Mouse (Mus musculus) intestine, embryonic 16.5 days (tissue): ENCODE measurements around the gene Magi2. TPM values are rescaled to one million over a fixed set of nuclear protein-coding genes. Genes with fewer than 3 reads are reported as not detected.
"Not testable (repeated sequence)": the region's sequence is repeated elsewhere in the genome, so short reads cannot be mapped to it uniquely, and the experiment has no call there.

Experiments used
- ATAC-seq: fragments of 200-750 bp; cut with Nextera tagmentation; 2 replicates; pipeline ENCODE4 v1.8.0; 2017; ENCODE audit warnings: moderate TSS enrichment, moderate library complexity
- H3K27ac ChIP-seq: fragments of 300-500 bp; sonication (generic); 2 replicates; pipeline ENCODE4 v1.5.1; 2014; ENCODE audit warnings: mild to moderate bottlenecking, low read length
- H3K27me3 ChIP-seq: fragments of 300-500 bp; sonication (generic); replicated peaks from 2 replicates; pipeline ENCODE4 v1.6.1; 2014; ENCODE audit warnings: low read length, control low read depth, mixed read lengths; ENCODE audit not compliant: control insufficient read depth, insufficient read depth
- H3K36me3 ChIP-seq: fragments of 300-500 bp; sonication (generic); 2 replicates; pipeline ENCODE4 v1.6.1; 2014; ENCODE audit warnings: low read length, control low read depth; ENCODE audit not compliant: control insufficient read depth, insufficient read depth
- H3K4me1 ChIP-seq: fragments of 300-500 bp; sonication (generic); 2 replicates; pipeline ENCODE4 v1.6.1; 2014; ENCODE audit warnings: low read length, control low read depth, mixed read lengths; ENCODE audit not compliant: control insufficient read depth, insufficient read depth
- H3K4me2 ChIP-seq: fragments of 300-500 bp; sonication (generic); 2 replicates; pipeline ENCODE4 v1.6.1; 2014; ENCODE audit warnings: low read depth, low read length, control low read depth
- H3K4me3 ChIP-seq: fragments of 300-500 bp; sonication (generic); 2 replicates; pipeline ENCODE4 v1.5.1; 2014; ENCODE audit warnings: mild to moderate bottlenecking, low read length
- H3K9ac ChIP-seq: fragments of 300-500 bp; sonication (generic); 2 replicates; pipeline ENCODE4 v1.6.1; 2014; ENCODE audit warnings: low read depth, low read length
- H3K9me3 ChIP-seq: fragments of 300-500 bp; sonication (generic); 2 replicates; pipeline ENCODE4 v1.6.1; 2016; ENCODE audit warnings: low read length, control low read depth; ENCODE audit not compliant: control insufficient read depth
- WGBS: fragments of 180-500 bp; shearing (Covaris S2); extraction: QIAGEN DNeasy Blood & Tissue Kit; methylation state at CpG from one replicate; pipeline ENCODE4 v1.1.7; 2014; 5-methylcytosine and 5-hydroxymethylcytosine counted together
- polyA plus RNA-seq: library from polyadenylated mRNA; unstranded; fragments of >200 nt; fragmentation: Nextera tagmentation; extraction: Ambion mirVana; gene quantifications from 2 replicates; pipeline ENCODE4 v1.2.1, GENCODE M21; 2015

The Magi2 gene
- polyA plus RNA-seq, 1 experiment from 2014 or later: 3.0 TPM

DNA sequence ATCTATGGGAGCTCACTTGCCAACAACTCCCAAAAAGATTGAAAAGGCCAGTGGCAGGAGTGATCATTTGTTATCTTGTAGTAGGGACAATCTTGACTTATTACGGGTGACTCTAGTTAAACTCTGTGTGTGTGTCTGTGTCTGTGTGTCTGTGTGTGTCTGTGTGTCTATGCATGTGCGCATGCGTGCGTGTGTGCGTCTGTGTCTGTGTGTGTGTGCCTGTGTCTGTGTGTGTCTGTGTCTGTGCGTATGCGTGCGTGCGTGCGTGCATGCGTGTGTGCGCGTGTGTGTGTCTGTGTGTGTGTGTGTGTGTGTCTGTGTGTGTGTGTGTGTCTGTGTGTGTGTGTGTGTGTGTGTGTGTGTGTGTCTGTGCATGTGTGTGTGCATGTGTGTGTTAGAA, 1295.2 kb downstream of the Magi2 start:
- H3K36me3 ChIP-seq: no peaks in the 10 kb centered on the region
- H3K9ac ChIP-seq: no peak overlapping the region
- H3K9me3 ChIP-seq: no peaks in the 10 kb centered on the region
- H3K4me3 ChIP-seq: no peak overlapping the region
- ATAC-seq: no peak
- WGBS: 96% methylated on average over 13 of the region's 13 CpGs
- H3K4me1 ChIP-seq: no peaks in the 10 kb centered on the region
- H3K27ac ChIP-seq: no peak overlapping the region
- no peak overlapping the region for H3K4me2 ChIP-seq
- H3K27me3 ChIP-seq: no peaks in the 10 kb centered on the region

DNA sequence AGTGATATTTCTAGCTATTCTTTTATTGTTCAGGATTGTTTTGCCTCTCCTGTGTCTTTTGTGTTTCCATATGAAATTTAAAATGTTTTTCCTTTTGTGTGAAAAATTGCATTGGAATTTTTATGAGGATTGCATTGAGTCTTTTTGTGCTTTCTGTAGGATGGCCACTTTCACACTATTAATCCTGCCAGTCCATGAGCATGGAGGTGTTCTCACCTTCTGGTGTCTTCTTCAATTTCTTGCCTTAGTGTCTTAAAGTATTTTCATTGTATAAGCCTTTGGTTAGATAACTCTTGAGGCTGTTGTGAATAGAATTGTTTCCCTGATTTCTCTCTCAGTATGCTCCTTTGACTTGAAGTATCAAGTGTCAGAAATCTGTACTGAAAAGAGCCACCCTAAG, 1296.9 kb downstream of the Magi2 start:
- H3K9ac ChIP-seq: no peak overlapping the region
- H3K9me3 ChIP-seq: no peaks in the 10 kb centered on the region
- H3K27ac ChIP-seq: no peak overlapping the region
- no peaks in the 10 kb centered on the region for H3K27me3 ChIP-seq
- no peaks in the 10 kb centered on the region for H3K36me3 ChIP-seq
- H3K4me2 ChIP-seq: no peak overlapping the region
- no peak for ATAC-seq
- H3K4me1 ChIP-seq: no peaks in the 10 kb centered on the region
- H3K4me3 ChIP-seq: no peak overlapping the region

DNA sequence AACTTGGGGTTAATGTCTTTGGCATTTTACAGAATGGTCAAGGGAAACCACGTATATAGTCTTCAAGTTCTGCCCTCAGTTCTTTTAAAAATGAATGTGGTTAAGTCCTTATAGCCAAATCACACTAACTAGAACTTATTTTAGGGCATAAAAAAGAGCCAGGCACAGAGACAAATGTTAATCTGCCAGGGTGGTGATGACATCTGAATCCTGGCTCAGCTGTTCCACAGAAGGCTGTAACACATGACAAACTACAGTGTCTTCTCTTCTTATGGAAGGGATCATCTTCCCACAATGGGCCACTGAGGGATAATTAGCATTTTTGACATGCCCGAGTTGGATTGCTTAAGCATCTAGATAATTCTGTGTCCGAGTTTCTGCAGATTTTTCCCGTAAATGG, 1299.8 kb downstream of the Magi2 start:
- ATAC-seq, H3K27ac ChIP-seq, H3K4me2 ChIP-seq, H3K27me3 ChIP-seq, H3K9ac ChIP-seq, H3K4me1 ChIP-seq, H3K36me3 ChIP-seq, H3K4me3 ChIP-seq, H3K9me3 ChIP-seq: not testable (repeated sequence)
- WGBS: 68% methylated on average over 1 of the region's 4 CpGs

DNA sequence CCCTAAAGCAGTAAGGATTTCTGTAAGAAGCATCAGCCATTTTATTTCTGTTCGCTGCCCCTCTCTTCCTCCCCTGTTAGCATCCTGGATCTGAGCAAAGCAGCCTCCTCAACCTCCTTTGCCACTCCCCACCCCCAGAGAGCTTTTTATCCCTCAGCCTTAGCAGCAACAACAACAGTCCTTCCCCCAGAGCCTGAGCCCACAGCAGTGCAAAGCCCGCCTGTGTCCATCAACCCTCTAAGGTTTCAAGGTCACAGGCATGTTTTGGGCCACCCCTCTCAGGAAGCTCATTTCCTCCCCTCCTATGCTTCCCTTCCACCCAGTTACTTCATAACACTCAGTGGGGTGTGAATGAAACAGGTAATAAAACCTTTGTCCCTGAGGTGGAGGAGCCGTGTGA, 1309.7 kb downstream of the Magi2 start:
- no peak for ATAC-seq
- no peak overlapping the region for H3K27ac ChIP-seq
- no peaks in the 10 kb centered on the region for H3K4me1 ChIP-seq
- no peaks in the 10 kb centered on the region for H3K9me3 ChIP-seq
- H3K36me3 ChIP-seq: no peaks in the 10 kb centered on the region
- WGBS: 58% methylated on average over 3 of the region's 3 CpGs
- H3K4me2 ChIP-seq: no peak overlapping the region
- no peak overlapping the region for H3K9ac ChIP-seq
- H3K4me3 ChIP-seq: no peak overlapping the region
- no peaks in the 10 kb centered on the region for H3K27me3 ChIP-seq

DNA sequence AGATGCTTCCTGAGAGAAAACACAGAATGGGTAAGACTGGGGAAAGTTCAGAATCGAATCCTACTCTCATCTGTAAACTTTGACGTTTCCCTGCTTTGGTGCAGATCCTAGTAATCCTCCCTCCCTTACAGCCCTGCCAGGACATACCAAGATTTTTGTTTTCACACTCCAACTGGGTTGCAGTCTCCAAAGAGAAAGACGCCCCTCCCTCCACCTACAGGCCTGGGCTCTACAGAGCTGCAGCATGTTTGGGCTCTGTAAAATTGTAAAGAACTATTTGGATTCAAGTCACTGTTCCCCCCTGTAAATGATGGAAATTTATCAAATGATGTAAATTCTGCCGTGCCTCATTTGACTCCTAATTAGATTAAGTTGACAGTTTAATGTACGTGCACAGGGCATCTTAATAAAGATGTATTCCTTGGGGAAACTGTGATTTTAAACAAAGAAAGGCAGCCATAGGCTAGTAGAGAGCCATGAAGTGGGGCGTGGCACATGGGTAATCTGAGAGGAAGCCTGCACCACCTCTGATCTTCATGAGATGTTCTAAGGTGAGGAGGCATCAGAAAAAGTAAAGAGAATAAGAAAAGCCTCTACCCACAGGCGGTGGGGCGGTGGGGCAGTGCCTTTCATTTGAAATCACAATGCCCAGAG, 1310.7 kb downstream of the Magi2 start:
- Histone ChIP-seq H3K4me2 (no peak overlapping the region), H3K9ac (no peak overlapping the region), H3K27ac (no peak overlapping the region), H3K36me3 (no peaks in the 10 kb centered on the region), H3K27me3 (no peaks in the 10 kb centered on the region), H3K4me3 (no peak overlapping the region), H3K9me3 (no peaks in the 10 kb centered on the region), H3K4me1 (no peaks in the 10 kb centered on the region)
- ATAC-seq: no peak
- 62% methylated on average over 8 of the region's 8 CpGs for WGBS

DNA sequence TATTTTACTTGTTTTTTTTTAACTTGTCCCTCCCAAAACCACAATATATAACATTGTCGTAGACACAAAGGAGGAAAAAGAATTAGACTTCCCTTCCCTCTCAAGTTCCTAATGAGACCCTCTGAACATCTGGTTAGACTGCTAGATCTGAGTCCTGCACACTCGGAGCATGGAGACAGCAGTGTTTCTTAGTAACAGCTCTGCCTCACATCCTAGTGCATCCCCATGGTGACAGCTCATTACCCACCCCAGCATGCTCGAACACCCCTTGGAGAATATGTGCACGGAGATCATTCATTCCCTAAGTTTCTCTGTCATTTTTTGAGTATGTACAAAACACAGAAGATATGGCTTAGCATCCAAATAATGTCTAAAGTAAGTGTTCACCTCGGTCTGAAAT, 1317.5 kb downstream of the Magi2 start:
- Histone ChIP-seq H3K4me1 (no peaks in the 10 kb centered on the region), H3K4me2 (no peak overlapping the region), H3K36me3 (no peaks in the 10 kb centered on the region), H3K4me3 (no peak overlapping the region), H3K27me3 (no peaks in the 10 kb centered on the region), H3K9me3 (no peaks in the 10 kb centered on the region), H3K9ac (no peak overlapping the region), H3K27ac (no peak overlapping the region)
- no peak for ATAC-seq
- 62% methylated on average over 5 of the region's 5 CpGs for WGBS

DNA sequence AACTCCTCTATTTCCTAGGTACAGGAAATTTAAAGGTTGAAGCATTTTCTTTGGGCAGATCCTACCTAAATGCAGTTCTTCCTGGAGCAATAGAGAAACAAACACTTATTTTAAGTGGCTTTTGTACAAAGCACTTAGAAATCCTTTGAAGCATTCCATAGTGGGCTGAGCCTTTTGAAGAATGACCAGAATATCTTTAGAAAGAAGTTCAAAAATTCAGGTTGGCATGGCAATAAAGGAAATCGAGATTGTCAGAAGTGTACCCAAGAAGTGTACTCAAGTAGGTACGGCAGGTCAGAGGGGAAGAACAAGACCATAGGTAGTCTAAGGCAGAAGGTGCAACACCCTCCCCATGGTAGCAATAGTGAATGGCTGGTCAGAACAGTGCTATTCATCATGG, 1332.5 kb downstream of the Magi2 start:
- Histone ChIP-seq H3K9me3 (no peaks in the 10 kb centered on the region), H3K27ac (no peak overlapping the region), H3K27me3 (no peaks in the 10 kb centered on the region), H3K4me1 (no peaks in the 10 kb centered on the region), H3K36me3 (no peaks in the 10 kb centered on the region), H3K4me2 (no peak overlapping the region), H3K9ac (no peak overlapping the region), H3K4me3 (no peak overlapping the region)
- ATAC-seq: no peak
- WGBS: 81% methylated on average over 2 of the region's 2 CpGs

DNA sequence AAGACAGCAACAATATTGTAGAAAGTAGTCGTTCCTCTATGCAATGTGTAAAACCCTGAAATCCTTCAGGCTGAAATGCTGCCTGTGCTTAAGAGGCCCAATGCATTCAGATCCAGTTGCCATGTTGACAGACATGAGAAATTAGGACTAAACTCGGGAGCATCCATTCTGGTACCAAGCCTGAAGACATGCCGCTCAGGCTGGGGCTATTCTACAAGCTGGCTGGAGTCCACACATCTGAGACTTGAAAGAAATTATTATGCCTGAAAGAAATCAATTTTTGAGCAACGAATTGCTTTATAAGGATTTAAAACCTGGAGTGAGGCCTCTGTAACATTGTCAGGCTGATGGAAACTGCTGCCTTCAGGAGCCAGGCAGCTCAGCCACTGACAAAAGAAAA, 1333.0 kb downstream of the Magi2 start:
- H3K27me3 ChIP-seq: no peaks in the 10 kb centered on the region
- no peak overlapping the region for H3K9ac ChIP-seq
- no peaks in the 10 kb centered on the region for H3K9me3 ChIP-seq
- 69% methylated on average over 4 of the region's 4 CpGs for WGBS
- no peak for ATAC-seq
- no peak overlapping the region for H3K27ac ChIP-seq
- no peaks in the 10 kb centered on the region for H3K4me1 ChIP-seq
- no peaks in the 10 kb centered on the region for H3K36me3 ChIP-seq
- H3K4me3 ChIP-seq: no peak overlapping the region
- no peak overlapping the region for H3K4me2 ChIP-seq

DNA sequence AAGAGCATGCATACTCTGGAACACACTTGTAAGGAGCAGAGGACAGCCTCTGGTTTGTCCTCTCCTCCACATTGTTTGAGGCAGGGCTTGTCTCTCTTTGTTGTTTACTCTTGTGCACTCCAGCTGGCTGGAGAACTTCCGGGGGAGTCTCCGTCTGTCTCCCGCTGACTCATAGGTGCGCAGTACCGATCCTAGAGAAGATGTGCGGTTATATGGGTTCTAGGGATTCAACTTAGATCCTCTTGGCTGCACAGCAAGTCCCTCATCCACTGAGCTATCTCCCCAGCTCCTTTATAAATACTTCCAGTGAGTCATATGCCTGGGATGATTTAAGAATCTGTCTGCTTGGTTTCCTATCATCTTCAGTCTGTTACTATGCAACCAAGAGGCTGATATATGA, 1341.6 kb downstream of the Magi2 start:
- no peak overlapping the region for H3K4me2 ChIP-seq
- no peaks in the 10 kb centered on the region for H3K4me1 ChIP-seq
- H3K9ac ChIP-seq: no peak overlapping the region
- H3K27me3 ChIP-seq: no peaks in the 10 kb centered on the region
- WGBS: 44% methylated on average over 6 of the region's 6 CpGs
- no peak overlapping the region for H3K27ac ChIP-seq
- no peaks in the 10 kb centered on the region for H3K36me3 ChIP-seq
- ATAC-seq: no peak
- no peaks in the 10 kb centered on the region for H3K9me3 ChIP-seq
- no peak overlapping the region for H3K4me3 ChIP-seq

DNA sequence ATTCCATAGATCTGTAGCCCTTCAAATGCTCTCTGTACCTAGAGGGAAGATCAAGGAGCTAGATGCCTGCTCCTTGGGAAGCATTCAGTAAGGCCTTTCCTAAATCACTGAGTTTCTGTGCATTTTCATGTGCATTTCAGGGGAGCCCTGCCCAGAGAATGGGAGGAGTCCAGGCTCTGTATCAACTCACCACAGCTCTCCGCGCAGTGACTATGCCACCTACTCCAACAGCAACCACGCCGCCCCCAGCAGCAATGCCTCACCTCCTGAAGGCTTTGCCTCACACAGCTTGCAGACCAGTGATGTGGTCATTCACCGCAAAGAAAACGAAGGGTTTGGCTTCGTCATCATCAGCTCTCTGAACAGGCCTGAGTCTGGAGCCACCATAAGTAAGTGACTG, 1342.1 kb downstream of the Magi2 start:
- H3K4me1 ChIP-seq: no peaks in the 10 kb centered on the region
- 93% methylated on average over 7 of the region's 7 CpGs for WGBS
- H3K9me3 ChIP-seq: no peaks in the 10 kb centered on the region
- H3K9ac ChIP-seq: no peak overlapping the region
- no peak overlapping the region for H3K27ac ChIP-seq
- no peak overlapping the region for H3K4me2 ChIP-seq
- no peak overlapping the region for H3K4me3 ChIP-seq
- H3K27me3 ChIP-seq: no peaks in the 10 kb centered on the region
- ATAC-seq: no peak
- no peaks in the 10 kb centered on the region for H3K36me3 ChIP-seq
